8 mouse cellular contexts compared by ENCODE assay signal in the genomic region with DNA sequence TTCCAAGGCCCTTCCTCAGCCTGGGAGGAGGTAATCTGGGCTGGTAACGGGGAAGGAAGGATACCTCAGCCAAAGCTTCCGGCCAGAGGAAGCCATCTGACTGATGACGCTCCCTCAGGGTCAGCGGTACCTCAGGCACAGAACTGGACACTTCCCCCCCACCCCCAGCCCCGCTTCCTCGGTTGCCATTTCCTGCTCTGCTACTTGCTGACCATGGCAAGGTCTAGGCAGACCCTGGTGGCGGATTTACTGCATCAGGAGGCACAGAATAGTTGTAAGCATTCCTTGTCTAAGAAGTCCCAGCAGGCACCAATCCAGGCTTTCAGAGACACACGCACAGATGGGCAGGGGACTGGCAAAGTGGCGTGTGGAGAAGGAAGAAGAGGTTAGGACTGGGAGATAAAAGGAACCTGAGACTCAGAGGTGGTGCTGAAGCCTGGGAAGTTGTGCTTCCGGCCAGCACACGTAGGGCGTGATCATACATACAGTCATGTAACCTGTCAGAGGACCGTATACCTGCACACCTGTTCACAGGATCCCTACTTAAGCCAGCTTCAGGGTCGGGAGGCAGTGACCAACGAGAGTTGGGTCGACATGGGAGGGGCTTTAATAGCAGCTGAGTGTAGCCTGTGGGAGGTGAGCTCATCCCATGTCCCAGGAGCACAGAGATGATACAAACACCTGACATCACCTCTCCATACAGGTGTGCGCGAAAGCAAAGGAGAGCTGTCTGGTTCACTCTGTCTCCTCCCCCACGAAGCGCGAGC. TPM values are rescaled to one million over a fixed set of nuclear protein-coding genes. Genes with fewer than 3 reads are reported as not detected.
A peak's percentile ranks its signal among the peaks of the same experiment; 100 is the strongest.
DNase-seq lines count a peak whose midpoint lies in the region; ATAC-seq lines count a peak whose summit lies in the region.

No protein-coding gene starts in this region.

- H3K36me3 ChIP-seq in forebrain, embryonic 13.5 days (ENCODE audit: poor library complexity, severe bottlenecking) = peaks cover 56% of the 10 kb centered on the region
- peaks cover 51% of the 10 kb centered on the region for H3K36me3 ChIP-seq in kidney, embryonic 16.5 days (ENCODE audit: insufficient read depth, low read length)
- H3K36me3 ChIP-seq in midbrain, embryonic 14.5 days (ENCODE audit: control insufficient read depth, insufficient read depth, low read length) = peaks cover 56% of the 10 kb centered on the region

- ATAC-seq in forebrain, embryonic 13.5 days = no peak
- no peak for ATAC-seq in kidney, embryonic 16.5 days (ENCODE audit: low FRiP score, low TSS enrichment)
- ATAC-seq in midbrain, embryonic 14.5 days (ENCODE audit: low FRiP score, low TSS enrichment) = no peak
- no peak for ATAC-seq in megakaryocyte-erythroid progenitor cell, adult 5-6 weeks (replicated peaks; ENCODE audit: low FRiP score, low TSS enrichment, poor library complexity, severe bottlenecking)
- ATAC-seq in activated CD4-positive, CD25-positive, alpha-beta regulatory T cell, adult 4 months = no peak

- peaks cover 39% of the 10 kb centered on the region for H3K4me1 ChIP-seq in forebrain, embryonic 13.5 days
- H3K4me1 ChIP-seq in kidney, embryonic 16.5 days (ENCODE audit: insufficient read depth, low read length) = peaks cover 53% of the 10 kb centered on the region
- peaks cover 28% of the 10 kb centered on the region for H3K4me1 ChIP-seq in midbrain, embryonic 14.5 days (ENCODE audit: control insufficient read depth, insufficient read depth, low read length)

- H3K27me3 ChIP-seq in forebrain, embryonic 13.5 days = peaks cover 12% of the 10 kb centered on the region
- H3K27me3 ChIP-seq in kidney, embryonic 16.5 days (ENCODE audit: insufficient read depth, low read length) = no peaks in the 10 kb centered on the region
- H3K27me3 ChIP-seq in midbrain, embryonic 14.5 days (ENCODE audit: control insufficient read depth, insufficient read depth, low read length) = no peaks in the 10 kb centered on the region

- 83% methylated on average over 21 of the region's 21 CpGs for WGBS in forebrain, embryonic 13.5 days
- WGBS in kidney, embryonic 16.5 days = 40% methylated on average over 21 of the region's 21 CpGs
- WGBS in midbrain, embryonic 14.5 days = 74% methylated on average over 21 of the region's 21 CpGs

- peak overlapping the region; percentile 95 for H3K4me3 ChIP-seq in forebrain, embryonic 13.5 days
- peak overlapping the region; percentile 89 for H3K4me3 ChIP-seq in kidney, embryonic 16.5 days (ENCODE audit: low read length)
- peak overlapping the region; percentile 99 for H3K4me3 ChIP-seq in midbrain, embryonic 14.5 days (replicated peaks; ENCODE audit: low read depth, low read length)

- intact Hi-C loops in gastrocnemius, postnatal 14 days (cut with DNase I; ENCODE audit: low total_unique reads) = loop anchor here (5.0 kb wide), 1 partner anchor 77 kb away; no protein-coding TSS in a partner anchor

- H3K27ac ChIP-seq in forebrain, embryonic 13.5 days = peak overlapping the region; percentile 99; the same call in 1 of the 2 replicates
- peak overlapping the region; percentile 98 for H3K27ac ChIP-seq in kidney, embryonic 16.5 days (ENCODE audit: low read length)
- peak overlapping the region; percentile 98 for H3K27ac ChIP-seq in midbrain, embryonic 14.5 days (replicated peaks; ENCODE audit: low read depth, low read length)

- peak; percentile 67 to 68 for DNase-seq in cerebellum, postnatal 10 days
- DNase-seq in cerebellum, postnatal 4 days (ENCODE audit: low spot score in 2 of 2) = no peak
- no peak for DNase-seq in midbrain, embryonic 14.5 days
- DNase-seq in gastrocnemius, postnatal 14 days = no peak

- peak overlapping the region; percentile 99 for H3K4me2 ChIP-seq in forebrain, embryonic 13.5 days
- H3K4me2 ChIP-seq in kidney, embryonic 16.5 days (replicated peaks; ENCODE audit: low read depth, low read length) = peak overlapping the region; percentile 97
- peak overlapping the region; percentile 100 for H3K4me2 ChIP-seq in midbrain, embryonic 14.5 days (ENCODE audit: low read length)

- H3K9ac ChIP-seq in forebrain, embryonic 13.5 days = peak overlapping the region; percentile 99
- peak overlapping the region; percentile 90 for H3K9ac ChIP-seq in kidney, embryonic 16.5 days (replicated peaks; ENCODE audit: low read length)
- H3K9ac ChIP-seq in midbrain, embryonic 14.5 days (replicated peaks; ENCODE audit: low read length) = peak overlapping the region; percentile 99

- no peaks in the 10 kb centered on the region for H3K9me3 ChIP-seq in forebrain, embryonic 13.5 days (replicated peaks)
- H3K9me3 ChIP-seq in kidney, embryonic 16.5 days (ENCODE audit: low read length) = no peaks in the 10 kb centered on the region
- H3K9me3 ChIP-seq in midbrain, embryonic 14.5 days (ENCODE audit: control insufficient read depth, low read length) = no peaks in the 10 kb centered on the region

RNA-seq across cellular contexts. Expression of a gene that starts 3.3 kb away (rescaled TPM):
- polyA plus RNA-seq in forebrain, embryonic 13.5 days (2015; fragmentation: Nextera tagmentation; extraction: Ambion mirVana) = 27.3 and 30.7 TPM in 2 replicates
- 21.4 and 21.9 TPM in 2 replicates for polyA plus RNA-seq in kidney, embryonic 16.5 days (2015; fragmentation: Nextera tagmentation; extraction: Ambion mirVana)
- 4.7 and 8.7 TPM in 2 replicates for polyA plus RNA-seq in midbrain, embryonic 14.5 days (2014; fragmentation: Nextera tagmentation; extraction: Ambion mirVana)
- 0.17 and 1.6 TPM in 2 replicates for total RNA-seq in megakaryocyte-erythroid progenitor cell, adult 5-6 weeks (2014; fragmentation: Nextera tagmentation)
- 0.50 and 0.70 TPM in 2 replicates for total RNA-seq in megakaryocyte-erythroid progenitor cell, adult 5-6 weeks (2017)
- polyA plus RNA-seq in activated CD4-positive, CD25-positive, alpha-beta regulatory T cell, adult 4 months (2017; shearing (Covaris generic)) = under 1 TPM in 1 of 2 experiments, not detected in 1; 0.13 TPM
- total RNA-seq in gastrocnemius, postnatal 14 days (2021) = 10 to 100 TPM; 12.1 to 13.1 TPM

RNA-seq across cellular contexts. Expression of a gene that starts 7.6 kb away (rescaled TPM):
- polyA plus RNA-seq in forebrain, embryonic 13.5 days (2015; fragmentation: Nextera tagmentation; extraction: Ambion mirVana) = 16.9 and 18.0 TPM in 2 replicates
- polyA plus RNA-seq in kidney, embryonic 16.5 days (2015; fragmentation: Nextera tagmentation; extraction: Ambion mirVana) = 29.2 and 30.0 TPM in 2 replicates
- polyA plus RNA-seq in midbrain, embryonic 14.5 days (2014; fragmentation: Nextera tagmentation; extraction: Ambion mirVana) = 22.3 and 28.5 TPM in 2 replicates
- 7.7 and 9.3 TPM in 2 replicates for total RNA-seq in megakaryocyte-erythroid progenitor cell, adult 5-6 weeks (2014; fragmentation: Nextera tagmentation)
- 3.1 and 4.0 TPM in 2 replicates for total RNA-seq in megakaryocyte-erythroid progenitor cell, adult 5-6 weeks (2017)
- polyA plus RNA-seq in activated CD4-positive, CD25-positive, alpha-beta regulatory T cell, adult 4 months (2017; shearing (Covaris generic)) = 10 to 100 TPM; 21.5 to 21.6 TPM
- 1 to 10 TPM; 5.7 to 9.6 TPM for total RNA-seq in gastrocnemius, postnatal 14 days (2021)

RNA-seq across cellular contexts. Expression of a gene that starts 15.6 kb away (rescaled TPM):
- polyA plus RNA-seq in forebrain, embryonic 13.5 days (2015; fragmentation: Nextera tagmentation; extraction: Ambion mirVana) = 0.30 and 0.44 TPM in 2 replicates
- 0.30 and 1.5 TPM in 2 replicates for polyA plus RNA-seq in kidney, embryonic 16.5 days (2015; fragmentation: Nextera tagmentation; extraction: Ambion mirVana)
- not detected in 2 replicates for polyA plus RNA-seq in midbrain, embryonic 14.5 days (2014; fragmentation: Nextera tagmentation; extraction: Ambion mirVana)
- 2.4 TPM in 1 of 2 replicates, not detected in the other for total RNA-seq in megakaryocyte-erythroid progenitor cell, adult 5-6 weeks (2014; fragmentation: Nextera tagmentation)
- total RNA-seq in megakaryocyte-erythroid progenitor cell, adult 5-6 weeks (2017) = 0.61 TPM in 1 of 2 replicates, not detected in the other
- under 1 TPM in 1 of 2 experiments, not detected in 1; 0.73 TPM for polyA plus RNA-seq in activated CD4-positive, CD25-positive, alpha-beta regulatory T cell, adult 4 months (2017; shearing (Covaris generic))
- total RNA-seq in gastrocnemius, postnatal 14 days (2021) = 100 to 1,000 TPM; 440 to 562 TPM

RNA-seq across cellular contexts. Expression of a gene that starts 18.1 kb away (rescaled TPM):
- 11.3 and 12.3 TPM in 2 replicates for polyA plus RNA-seq in forebrain, embryonic 13.5 days (2015; fragmentation: Nextera tagmentation; extraction: Ambion mirVana)
- 15.2 and 21.7 TPM in 2 replicates for polyA plus RNA-seq in kidney, embryonic 16.5 days (2015; fragmentation: Nextera tagmentation; extraction: Ambion mirVana)
- 10.4 and 10.5 TPM in 2 replicates for polyA plus RNA-seq in midbrain, embryonic 14.5 days (2014; fragmentation: Nextera tagmentation; extraction: Ambion mirVana)
- 2.5 and 10.5 TPM in 2 replicates for total RNA-seq in megakaryocyte-erythroid progenitor cell, adult 5-6 weeks (2014; fragmentation: Nextera tagmentation)
- 0.30 and 8.3 TPM in 2 replicates for total RNA-seq in megakaryocyte-erythroid progenitor cell, adult 5-6 weeks (2017)
- 10 to 100 TPM; 28.7 to 52.4 TPM for polyA plus RNA-seq in activated CD4-positive, CD25-positive, alpha-beta regulatory T cell, adult 4 months (2017; shearing (Covaris generic))
- total RNA-seq in gastrocnemius, postnatal 14 days (2021) = 1,000 to 10,000 TPM; 1,005 to 1,120 TPM

RNA-seq across cellular contexts. Expression of a gene that starts 43.1 kb away (rescaled TPM):
- 5.3 and 5.7 TPM in 2 replicates for polyA plus RNA-seq in forebrain, embryonic 13.5 days (2015; fragmentation: Nextera tagmentation; extraction: Ambion mirVana)
- 3.5 and 3.7 TPM in 2 replicates for polyA plus RNA-seq in kidney, embryonic 16.5 days (2015; fragmentation: Nextera tagmentation; extraction: Ambion mirVana)
- 6.5 and 7.6 TPM in 2 replicates for polyA plus RNA-seq in midbrain, embryonic 14.5 days (2014; fragmentation: Nextera tagmentation; extraction: Ambion mirVana)
- 12.6 and 15.9 TPM in 2 replicates for total RNA-seq in megakaryocyte-erythroid progenitor cell, adult 5-6 weeks (2014; fragmentation: Nextera tagmentation)
- total RNA-seq in megakaryocyte-erythroid progenitor cell, adult 5-6 weeks (2017) = 8.3 and 8.8 TPM in 2 replicates
- 1 to 10 TPM; 4.0 to 5.5 TPM for polyA plus RNA-seq in activated CD4-positive, CD25-positive, alpha-beta regulatory T cell, adult 4 months (2017; shearing (Covaris generic))
- 10 to 100 TPM in 1 of 2 experiments, 1 to 10 TPM in 1; 9.3 to 13.3 TPM for total RNA-seq in gastrocnemius, postnatal 14 days (2021)

Comparison
In these comparisons a context has a peak if more than half of its experiments do, and no peak if none do; other contexts are left out.
1. DNase-seq: peak in cerebellum, postnatal 10 days (2 of 2); none in cerebellum, postnatal 4 days (0 of 2), midbrain, embryonic 14.5 days (single experiment) and gastrocnemius, postnatal 14 days (single experiment).
2. Peak in every context shown above with its lines, with median percentiles within 50 percentile points of each other: H3K27ac ChIP-seq, H3K4me2 ChIP-seq, H3K4me3 ChIP-seq and H3K9ac ChIP-seq.